Comparison of ENCODE assay signal across 21 mouse cellular contexts in genomic region chr9:95255844-95256243, GRCm38 (mm10).
DNase-seq lines count a peak whose midpoint lies in the region; ATAC-seq and TF ChIP-seq lines count a peak whose summit lies in the region.
"Had no signal": no experiment of that assay in that cellular context is flagged by ENCODE, and none has a peak within 500 bp of the region (broad histone marks: within the 10 kb centered on the region; RNA-seq: fewer than 3 reads in every experiment).

No protein-coding gene starts in this region.

- TF ChIP-seq CTCF in brain, embryonic 14.5 days (IDR thresholded peaks at IDR 0.05; ENCODE audit: borderline replicate concordance, extremely low read depth, insufficient read depth, insufficient read length), result no peak

- no peak overlapping the region for H3K4me3 ChIP-seq in forebrain, embryonic 15.5 days
- H3K4me3 ChIP-seq in forebrain, embryonic 10.5 days, result no peak overlapping the region
- no peak overlapping the region for H3K4me3 ChIP-seq in forebrain, embryonic 16.5 days (replicated peaks; ENCODE audit: low read length)
- H3K4me3 ChIP-seq: embryonic facial prominence, embryonic 15.5 days; erythroblast, embryonic 14.5 days; heart, embryonic 12.5 days; hindbrain, embryonic 13.5 days had no signal

- no peaks in the 10 kb centered on the region for H3K27me3 ChIP-seq in forebrain, embryonic 15.5 days
- H3K27me3 ChIP-seq in forebrain, embryonic 10.5 days (ENCODE audit: poor library complexity, severe bottlenecking), result no peaks in the 10 kb centered on the region
- no peaks in the 10 kb centered on the region for H3K27me3 ChIP-seq in forebrain, embryonic 16.5 days (replicated peaks; ENCODE audit: control insufficient read depth, insufficient read depth, low read length)
- H3K27me3 ChIP-seq: CH12.LX; embryonic facial prominence, embryonic 15.5 days; heart, embryonic 12.5 days; hindbrain, embryonic 13.5 days; Patski had no signal

- no peak overlapping the region for H3K9ac ChIP-seq in forebrain, embryonic 15.5 days (replicated peaks)
- no peak overlapping the region for H3K9ac ChIP-seq in forebrain, embryonic 16.5 days (replicated peaks; ENCODE audit: low read depth, low read length)
- H3K9ac ChIP-seq: embryonic facial prominence, embryonic 15.5 days; heart, embryonic 12.5 days; hindbrain, embryonic 13.5 days had no signal

- no peaks in the 10 kb centered on the region for H3K4me1 ChIP-seq in forebrain, embryonic 15.5 days
- H3K4me1 ChIP-seq in forebrain, embryonic 10.5 days, result no peaks in the 10 kb centered on the region
- no peaks in the 10 kb centered on the region for H3K4me1 ChIP-seq in forebrain, embryonic 16.5 days (replicated peaks; ENCODE audit: control insufficient read depth, insufficient read depth, low read length)
- H3K4me1 ChIP-seq: embryonic facial prominence, embryonic 15.5 days; hindbrain, embryonic 13.5 days had no signal

- no peaks in the 10 kb centered on the region for H3K36me3 ChIP-seq in forebrain, embryonic 15.5 days
- no peaks in the 10 kb centered on the region for H3K36me3 ChIP-seq in forebrain, embryonic 10.5 days (replicated peaks)
- no peaks in the 10 kb centered on the region for H3K36me3 ChIP-seq in forebrain, embryonic 16.5 days (ENCODE audit: control insufficient read depth, insufficient read depth)
- H3K36me3 ChIP-seq: embryonic facial prominence, embryonic 15.5 days; heart, embryonic 12.5 days; hindbrain, embryonic 13.5 days had no signal

- no peak for TF ChIP-seq POLR2A in brain, embryonic 14.5 days (IDR thresholded peaks at IDR 0.05; ENCODE audit: borderline replicate concordance, extremely low read depth, insufficient read depth, insufficient read length, poor library complexity, severe bottlenecking)

- H3K27ac ChIP-seq in forebrain, embryonic 15.5 days (replicated peaks), result no peak overlapping the region
- no peak overlapping the region for H3K27ac ChIP-seq in forebrain, embryonic 10.5 days
- no peak overlapping the region for H3K27ac ChIP-seq in forebrain, embryonic 16.5 days (ENCODE audit: low read length)
- H3K27ac ChIP-seq: embryonic facial prominence, embryonic 15.5 days; hindbrain, embryonic 13.5 days; hindbrain, postnatal 0 days had no signal

- H3K9me3 ChIP-seq in forebrain, embryonic 15.5 days, result no peaks in the 10 kb centered on the region
- no peaks in the 10 kb centered on the region for H3K9me3 ChIP-seq in forebrain, embryonic 10.5 days
- H3K9me3 ChIP-seq in forebrain, embryonic 16.5 days (ENCODE audit: control insufficient read depth, low read length), result no peaks in the 10 kb centered on the region
- H3K9me3 ChIP-seq: embryonic facial prominence, embryonic 15.5 days; heart, embryonic 12.5 days; hindbrain, embryonic 13.5 days had no signal

- ATAC-seq in forebrain, embryonic 15.5 days (replicated peaks), result peak; percentile 51; the same call in 1 of the 2 replicates
- ATAC-seq in forebrain, embryonic 16.5 days, result peak; percentile 61; the same call in 1 of the 2 replicates
- ATAC-seq: activated CD4-positive, CD25-positive, alpha-beta regulatory T cell, adult 4 months; hindbrain, postnatal 0 days; Patski had no signal

- DNase-seq in forebrain, embryonic 10.5 days (ENCODE audit: extremely low spot score, low spot score), result no peak
- peak; percentile 26 to 43 for DNase-seq in layer of hippocampus, adult 18-20 months (ENCODE audit: low spot score in 2 of 2)
- DNase-seq in layer of hippocampus, postnatal 25 days (ENCODE audit: extremely low spot score in 1 of 2, low spot score in 1 of 2), result no peak
- peak; percentile 31 for DNase-seq in brain, embryonic 14.5 days (ENCODE audit: low read depth)
- no peak for DNase-seq in kidney, adult 8-10 months
- DNase-seq: adrenal gland, postnatal 14 days; cerebellum, adult 8-10 months; cerebellum, postnatal 14 days; embryo, embryonic 11 days; gastrocnemius, postnatal 10 days; kidney, adult 11 months had no signal

- no peak overlapping the region for H3K4me2 ChIP-seq in forebrain, embryonic 15.5 days (replicated peaks)
- no peak overlapping the region for H3K4me2 ChIP-seq in forebrain, embryonic 16.5 days (ENCODE audit: low read length)
- H3K4me2 ChIP-seq: embryonic facial prominence, embryonic 15.5 days; hindbrain, embryonic 13.5 days had no signal

- WGBS in forebrain, embryonic 15.5 days, result 78% methylated on average over 6 of the region's 6 CpGs
- 92% methylated on average over 6 of the region's 6 CpGs for WGBS in forebrain, embryonic 10.5 days
- 69% methylated on average over 6 of the region's 6 CpGs for WGBS in forebrain, embryonic 16.5 days

Comparison
In these comparisons a context has a peak if more than half of its experiments do, and no peak if none do; other contexts are left out.
1. DNase-seq: peak in layer of hippocampus, adult 18-20 months (2 of 2) and brain, embryonic 14.5 days (single experiment); none in forebrain, embryonic 10.5 days (single experiment), layer of hippocampus, postnatal 25 days (0 of 2) and kidney, adult 8-10 months (0 of 2).